Mouse (Mus musculus) retina, postnatal 7 days (tissue): ENCODE measurements around the gene Inpp5d.

Source experiments
- DNase-seq: peaks from one replicate; pipeline ENCODE4 v3.0.0-alpha.2; 2012; ENCODE audit warnings: low read depth, low spot score

Gene Inpp5d

GRCm38 (mm10) chr1:87704230-87704629 lies 84.1 kb downstream of the Inpp5d start:
- no peak for DNase-seq

- DNase-seq, result no peak
Measured at GRCm38 (mm10) chr1:87706361-87706760, 86.2 kb downstream of the Inpp5d start.

- no peak for DNase-seq
Measured at GRCm38 (mm10) chr1:87709020-87709419, 88.9 kb downstream of the Inpp5d start.

GRCm38 (mm10) chr1:87709661-87710270 lies 89.7 kb downstream of the Inpp5d start:
- no peak for DNase-seq

GRCm38 (mm10) chr1:87711938-87712613 lies 92.0 kb downstream of the Inpp5d start:
- DNase-seq, result no peak

GRCm38 (mm10) chr1:87712614-87712971 lies 92.5 kb downstream of the Inpp5d start:
- no peak for DNase-seq

- DNase-seq, result no peak
Measured at GRCm38 (mm10) chr1:87721382-87721781, 101.3 kb downstream of the Inpp5d start.

- no peak for DNase-seq
Measured at GRCm38 (mm10) chr1:87722081-87722480, 102.0 kb downstream of the Inpp5d start.

GRCm38 (mm10) chr1:87723351-87723750 lies 103.2 kb downstream of the Inpp5d start:
- no peak for DNase-seq

- no peak for DNase-seq
Measured at GRCm38 (mm10) chr1:87729070-87729469, 109.0 kb downstream of the Inpp5d start.

- DNase-seq, result no peak
Measured at GRCm38 (mm10) chr1:87729850-87730249, 109.7 kb downstream of the Inpp5d start.

GRCm38 (mm10) chr1:87730271-87730670 lies 110.2 kb downstream of the Inpp5d start:
- DNase-seq, result no peak

GRCm38 (mm10) chr1:87733212-87733611 lies 113.1 kb downstream of the Inpp5d start:
- DNase-seq, result no peak

- no peak for DNase-seq
Measured at GRCm38 (mm10) chr1:87734153-87734552, 114.0 kb downstream of the Inpp5d start.

- no peak for DNase-seq
Measured at GRCm38 (mm10) chr1:87740584-87741290, 120.6 kb downstream of the Inpp5d start.

- no peak for DNase-seq
Measured at GRCm38 (mm10) chr1:87749360-87749973, 129.4 kb downstream of the Inpp5d start.

GRCm38 (mm10) chr1:87755641-87756470 lies 135.7 kb downstream of the Inpp5d start, which contains the start of gene Atg16l1:
Atg16l1 (plus strand) TSS chr1:87755870.
- peak; percentile 90 for DNase-seq

- DNase-seq, result no peak
Measured at GRCm38 (mm10) chr1:87763821-87764220, 143.7 kb downstream of the Inpp5d start.

- no peak for DNase-seq
Measured at GRCm38 (mm10) chr1:87765741-87766140, 145.6 kb downstream of the Inpp5d start.

GRCm38 (mm10) chr1:87766233-87766632 lies 146.1 kb downstream of the Inpp5d start:
- DNase-seq, result peak; percentile 13

- DNase-seq, result no peak
Measured at GRCm38 (mm10) chr1:87769263-87769662, 149.2 kb downstream of the Inpp5d start.
